Mouse (Mus musculus) ES-Bruce4 (cell line): Measurements from ENCODE around the gene Snrnp70. TPM values are rescaled to one million over a fixed set of nuclear protein-coding genes. Genes with fewer than 3 reads are reported as not detected.

ENCODE experiments used
- H3K27ac ChIP-seq: 2 replicates; pipeline ENCODE4 v1.5.1; 2012; ENCODE audit warnings: low read length, inconsistent platforms; ENCODE audit not compliant: insufficient read depth
- H3K27me3 ChIP-seq: 2 replicates; pipeline ENCODE4 v1.6.1; 2012; ENCODE audit warnings: mild to moderate bottlenecking, low read length, inconsistent platforms; ENCODE audit not compliant: control insufficient read depth, poor library complexity, insufficient read depth, severe bottlenecking
- H3K36me3 ChIP-seq: 2 replicates; pipeline ENCODE4 v1.6.1; 2012; ENCODE audit warnings: inconsistent platforms, mild to moderate bottlenecking, low read length, moderate library complexity; ENCODE audit not compliant: control insufficient read depth, poor library complexity, insufficient read depth, severe bottlenecking
- H3K4me1 ChIP-seq: one replicate; pipeline ENCODE4 v1.8.1; 2011; ENCODE audit warnings: low read length; ENCODE audit not compliant: control insufficient read depth, insufficient read depth
- H3K4me3 ChIP-seq: 2 replicates; pipeline ENCODE4 v1.5.1; 2011; ENCODE audit warnings: low read depth, mild to moderate bottlenecking, low read length
- H3K9ac ChIP-seq: 2 replicates; pipeline ENCODE4 v1.6.1; 2012; ENCODE audit warnings: low read depth, mild to moderate bottlenecking, inconsistent platforms; ENCODE audit not compliant: poor library complexity, severe bottlenecking
- H3K9me3 ChIP-seq: replicated peaks from 2 replicates; pipeline ENCODE4 v1.6.1; 2012; ENCODE audit warnings: mild to moderate bottlenecking, low read length, inconsistent platforms; ENCODE audit not compliant: control insufficient read depth, poor library complexity, insufficient read depth, severe bottlenecking
- CTCF ChIP-seq: IDR thresholded peaks from one replicate; pipeline ENCODE4 v1.8.1; 2011; ENCODE audit warnings: low read depth, low read length
- EP300 ChIP-seq: IDR thresholded peaks from 2 replicates; pipeline ENCODE4 v1.6.1; 2011; ENCODE audit warnings: low read depth, low read length; ENCODE audit not compliant: insufficient read depth
- POLR2A ChIP-seq: IDR thresholded peaks from one replicate; pipeline ENCODE4 v1.8.1; 2011; ENCODE audit warnings: low read length; ENCODE audit not compliant: insufficient read depth
- polyA plus RNA-seq: library from polyadenylated mRNA; stranded (reverse); fragments of >200 nt; gene quantifications from 2 replicates; pipeline ENCODE4 v1.2.4, GENCODE M21; 2011; ENCODE audit warnings: low read depth; ENCODE audit not compliant: missing spikeins, insufficient read depth, insufficient read length

The Snrnp70 gene
- polyA plus RNA-seq, 1 experiment, result 686 TPM

DNA sequence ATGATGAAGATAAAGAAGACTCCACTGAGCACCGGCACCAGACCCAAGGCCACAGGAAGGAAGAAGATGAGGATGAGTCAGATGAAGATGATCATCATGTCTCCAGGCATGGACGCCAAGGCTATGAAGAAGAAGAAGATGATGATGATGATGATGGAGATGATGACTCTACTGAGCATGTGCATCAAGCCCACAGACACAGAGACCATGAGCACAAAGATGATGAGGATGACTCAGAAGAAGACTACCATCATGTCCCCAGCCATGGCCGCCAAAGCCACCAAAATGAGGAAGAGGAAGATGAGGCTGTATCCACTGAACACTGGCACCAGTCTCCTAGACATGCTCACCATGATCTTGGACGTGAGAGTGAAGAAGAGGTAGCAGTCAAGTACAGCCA, 59.2 kb downstream of the Snrnp70 start:
- Histone ChIP-seq H3K9me3 (no peaks in the 10 kb centered on the region), H3K4me1 (peaks cover 9% of the 10 kb centered on the region), H3K9ac (no peak overlapping the region), H3K36me3 (no peaks in the 10 kb centered on the region), H3K4me3 (no peak overlapping the region), H3K27ac (no peak overlapping the region), H3K27me3 (no peaks in the 10 kb centered on the region)
- TF ChIP-seq EP300 (no peak), POLR2A (no peak), CTCF (no peak)

DNA sequence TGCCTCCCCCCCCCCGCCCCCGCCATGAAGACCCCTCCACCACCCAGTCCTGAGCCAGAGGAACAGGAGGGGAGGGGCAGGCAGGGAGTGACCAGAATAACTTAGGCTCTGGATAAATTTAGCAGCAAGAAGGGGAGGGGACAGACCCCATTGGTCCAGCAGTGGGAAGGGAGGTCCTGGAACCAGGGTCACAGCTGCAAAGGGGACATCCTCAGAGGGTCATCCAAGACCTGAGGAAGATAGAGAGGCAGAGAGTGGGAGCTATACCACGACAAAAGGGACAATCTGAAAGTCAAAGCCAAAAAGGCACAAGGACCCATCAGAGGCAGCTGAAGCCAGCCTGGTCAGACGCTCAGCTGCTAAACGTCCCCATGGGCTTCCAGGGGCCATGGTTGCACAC, 60.5 kb downstream of the Snrnp70 start, which contains the start of gene Hrc:
Gene Hrc, plus strand, starts transcription at position 235 of the 400 bp plus-strand sequence.
- H3K9me3 ChIP-seq, result no peaks in the 10 kb centered on the region
- H3K4me3 ChIP-seq, result no peak within 1 kb of the TSS
- H3K27ac ChIP-seq, result no peak within 1 kb of the TSS
- H3K9ac ChIP-seq, result no peak within 1 kb of the TSS
- no peak for TF ChIP-seq CTCF
- TF ChIP-seq POLR2A, result no peak
- TF ChIP-seq EP300, result 0 out of 2 replicates have a peak, but pooled peaks have one; percentile 5
- no peaks in the 10 kb centered on the region for H3K27me3 ChIP-seq
- no peaks in the 10 kb centered on the region for H3K36me3 ChIP-seq
- peaks cover 9% of the 10 kb centered on the region for H3K4me1 ChIP-seq

DNA sequence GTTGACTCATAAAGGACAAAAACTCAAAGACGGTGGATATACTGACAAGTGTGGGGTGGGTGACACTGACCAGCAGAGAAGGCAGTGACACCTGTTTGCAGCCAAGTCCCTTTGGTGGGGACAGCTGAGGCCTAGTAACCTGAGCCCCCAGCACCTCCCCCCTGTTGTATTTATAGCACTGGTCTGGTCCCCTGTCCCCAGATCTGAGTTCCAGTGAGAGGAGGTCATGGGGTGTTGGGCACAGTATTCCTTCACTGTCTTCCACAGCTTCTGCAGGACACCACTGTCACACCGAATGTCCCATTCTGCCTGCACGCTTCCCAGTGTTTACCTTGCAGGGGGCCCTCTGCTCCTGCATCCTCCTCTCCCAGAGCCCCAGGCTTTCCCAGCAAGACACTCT, 60.9 kb downstream of the Snrnp70 start:
- no peaks in the 10 kb centered on the region for H3K9me3 ChIP-seq
- H3K27ac ChIP-seq, result no peak overlapping the region
- TF ChIP-seq EP300, result no peak
- no peak for TF ChIP-seq POLR2A
- TF ChIP-seq CTCF, result no peak
- peaks cover 9% of the 10 kb centered on the region for H3K4me1 ChIP-seq
- no peak overlapping the region for H3K4me3 ChIP-seq
- no peaks in the 10 kb centered on the region for H3K27me3 ChIP-seq
- no peak overlapping the region for H3K9ac ChIP-seq
- no peaks in the 10 kb centered on the region for H3K36me3 ChIP-seq

DNA sequence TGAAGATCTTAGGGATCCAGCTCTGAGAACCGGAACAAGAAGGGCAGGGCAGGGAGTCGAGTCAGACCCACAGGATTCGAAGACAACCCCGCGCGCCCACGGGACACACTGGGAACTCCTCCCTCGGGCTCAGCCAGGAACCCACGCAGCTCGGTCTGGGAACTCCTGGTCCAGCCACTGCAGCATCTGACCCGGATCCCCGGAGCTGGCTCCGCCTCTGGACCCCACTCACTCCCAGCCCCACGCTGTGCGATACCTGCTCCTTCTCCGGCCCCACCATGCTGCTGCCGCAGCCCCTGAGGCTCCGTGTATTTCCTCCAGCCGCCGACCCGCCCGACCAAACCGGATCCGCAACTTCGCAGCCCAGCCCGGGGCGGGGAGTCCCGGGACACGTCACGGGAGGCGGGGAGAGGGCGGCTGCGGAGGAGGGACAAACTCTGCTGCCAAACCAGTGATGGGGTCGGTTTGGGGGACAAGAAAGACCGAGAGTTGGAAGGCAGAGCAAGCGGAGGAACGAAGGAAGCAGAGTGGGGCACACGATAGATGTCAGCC, 62.0 kb downstream of the Snrnp70 start, which contains the start of gene Trpm4:
Gene Trpm4, minus strand, starts transcription at position 350 of the 552 bp plus-strand sequence.
- peak within 1 kb of the TSS; percentile 58 for H3K9ac ChIP-seq
- H3K4me1 ChIP-seq, result peaks cover 9% of the 10 kb centered on the region
- no peaks in the 10 kb centered on the region for H3K9me3 ChIP-seq
- peak within 1 kb of the TSS; percentile 85 for H3K4me3 ChIP-seq
- TF ChIP-seq POLR2A, result no peak
- TF ChIP-seq EP300, result peak; percentile 47; the same call in 1 of the 2 replicates
- TF ChIP-seq CTCF, result no peak
- no peak within 1 kb of the TSS for H3K27ac ChIP-seq
- no peaks in the 10 kb centered on the region for H3K36me3 ChIP-seq
- H3K27me3 ChIP-seq, result no peaks in the 10 kb centered on the region

DNA sequence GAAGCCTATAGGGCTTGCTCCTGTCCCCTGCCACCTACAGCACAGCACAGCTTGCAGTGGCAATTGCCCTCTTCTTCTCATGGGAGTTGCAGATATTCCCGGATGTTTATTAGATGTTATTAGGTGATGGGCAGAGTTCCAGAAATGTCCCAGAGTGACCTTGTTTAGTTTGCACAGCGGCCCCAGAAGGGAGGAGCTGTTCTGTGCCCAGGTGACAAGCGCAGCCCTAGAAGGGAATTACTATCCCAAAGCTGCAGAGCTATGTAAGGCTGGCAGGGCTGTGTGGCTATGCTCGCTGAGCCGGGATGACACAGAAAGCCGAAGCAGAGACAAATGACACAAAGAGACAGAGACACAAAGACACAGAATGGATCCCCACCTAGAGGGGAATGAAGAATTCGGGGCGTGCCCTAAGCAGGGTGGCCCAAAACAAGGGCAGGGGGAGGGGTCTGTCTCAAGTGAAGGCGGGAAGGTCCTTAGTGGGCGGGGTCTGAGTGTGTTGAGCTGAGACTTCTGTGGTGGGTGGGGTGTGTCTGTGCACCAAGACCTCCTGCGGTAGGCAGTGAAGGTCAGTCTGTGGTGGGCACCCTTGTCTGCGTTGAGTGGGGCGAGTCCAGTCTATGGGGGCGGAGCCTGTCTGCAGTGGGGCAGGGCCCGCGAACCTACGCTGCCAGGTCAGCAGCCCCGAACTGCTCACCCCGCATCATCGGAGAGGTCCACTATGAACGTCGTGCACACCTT, 62.7 kb downstream of the Snrnp70 start:
- Histone ChIP-seq H3K9ac (peak overlapping the region; percentile 58), H3K4me3 (peak overlapping the region; percentile 85), H3K36me3 (no peaks in the 10 kb centered on the region), H3K27me3 (no peaks in the 10 kb centered on the region), H3K9me3 (no peaks in the 10 kb centered on the region), H3K27ac (no peak overlapping the region), H3K4me1 (peaks cover 9% of the 10 kb centered on the region)
- peak; percentile 5 for TF ChIP-seq POLR2A
- peak; percentile 55; the same call in 1 of the 2 replicates for TF ChIP-seq EP300
- TF ChIP-seq CTCF, result no peak

GRCm38 (mm10) chr7:45331502-45331901, 64.0 kb downstream of the Snrnp70 start:
- no peaks in the 10 kb centered on the region for H3K36me3 ChIP-seq
- H3K4me1 ChIP-seq, result peaks cover 9% of the 10 kb centered on the region
- H3K27me3 ChIP-seq, result no peaks in the 10 kb centered on the region
- H3K27ac ChIP-seq, result no peak overlapping the region
- no peak overlapping the region for H3K9ac ChIP-seq
- TF ChIP-seq POLR2A, result no peak
- peak; percentile 71 for TF ChIP-seq CTCF
- no peak for TF ChIP-seq EP300
- no peak overlapping the region for H3K4me3 ChIP-seq
- no peaks in the 10 kb centered on the region for H3K9me3 ChIP-seq
